Mouse (Mus musculus): ENCODE data around the gene Trpm2. TPM values are rescaled to one million over a fixed set of nuclear protein-coding genes. Genes with fewer than 3 reads are reported as not detected.

Gene Trpm2
- total and polyA plus RNA-seq, 3 experiments = 0.16 to 0.34 TPM; not detected in 1

- in situ Hi-C loops (cut with MboI; ENCODE audit: low pct_ligation_motif_present, low pct_unique_long_range_greater_than_20kb, low sequenced_read_pairs) = no loop called here
- no peak for DNase-seq (ENCODE audit: extremely low read depth)
- dilution Hi-C loops (cut with MboI; ENCODE audit: extremely low pct_ligation_motif_present, extremely low pct_unique_long_range_greater_than_20kb, low sequenced_read_pairs) = no loop called here
Observed at GRCm38 (mm10) chr10:77861675-77862074, 108.7 kb downstream of the Trpm2 start, which contains the start of gene Gm3285. Gene Gm3285, plus strand, starts transcription at chr10:77861975.

More at GRCm38 (mm10) chr10:77861675-77862074, 108.7 kb downstream of the Trpm2 start, which contains the start of gene Gm3285:
- peaks cover 5 to 6% of the 10 kb centered on the region in 2 experiments for H3K4me1 ChIP-seq (ENCODE audit: control insufficient read depth in 1 of 2, insufficient read depth in 2 of 2)
- H3K36me3 ChIP-seq (replicated peaks in 1 of 2; ENCODE audit: control insufficient read depth in 1 of 2, insufficient read depth in 1 of 2, low read length in 1 of 2) = no peaks in the 10 kb centered on the region
- H3K79me2 ChIP-seq (replicated peaks; ENCODE audit: control insufficient read depth, extremely low read depth, insufficient read depth, poor library complexity, severe bottlenecking) = no peaks in the 10 kb centered on the region
- no peak within 1 kb of the TSS for H3K27ac ChIP-seq (ENCODE audit: insufficient read depth, low read depth)
- TF ChIP-seq NRF1 (IDR thresholded peaks at IDR 0.05; ENCODE audit: low read depth, low read length) (no peak), ZMIZ1 (IDR thresholded peaks at IDR 0.05; ENCODE audit: low read depth, low read length) (no peak), TCF12 (IDR thresholded peaks at IDR 0.05; ENCODE audit: low read depth, low read length) (no peak), E2F4 (IDR thresholded peaks at IDR 0.05; ENCODE audit: insufficient replicate concordance, low read depth, low read length) (no peak), CTCF (conservative IDR thresholded peaks at IDR 0.05 in 1 of 2, IDR thresholded peaks at IDR 0.05 in 1 of 2; ENCODE audit: low read depth in 2 of 2, low read length in 2 of 2) (no peak), MEF2A (IDR thresholded peaks at IDR 0.05; ENCODE audit: borderline replicate concordance, low read depth, low read length) (no peak), MAZ (IDR thresholded peaks at IDR 0.05; ENCODE audit: low read depth, low read length) (no peak), USF2 (conservative IDR thresholded peaks at IDR 0.05; ENCODE audit: low read depth, low read length) (no peak), PAX5 (IDR thresholded peaks at IDR 0.05; ENCODE audit: low read length) (no peak), IRF4 (IDR thresholded peaks at IDR 0.05; ENCODE audit: low read depth, low read length) (no peak), UBTF (IDR thresholded peaks at IDR 0.05; ENCODE audit: low read depth, low read length) (no peak)
- no peak within 1 kb of the TSS for H3K4me3 ChIP-seq (replicated peaks in 1 of 3; ENCODE audit: low read depth in 2 of 3, low read length in 2 of 3, poor library complexity in 1 of 3)
- H3K9me3 ChIP-seq (replicated peaks; ENCODE audit: low read length) = peaks cover 13% of the 10 kb centered on the region
- no peak within 1 kb of the TSS for H3K9ac ChIP-seq (ENCODE audit: insufficient read depth, low read depth)
- peaks cover 61% of the 10 kb centered on the region for H3K27me3 ChIP-seq (replicated peaks)
- no peak within 1 kb of the TSS for H3K4me2 ChIP-seq (ENCODE audit: insufficient read depth, low read depth, poor library complexity, severe bottlenecking)

Other genes starting within 250 kb of the Trpm2 start
Only the 20 nearest of the 26 such genes appear.
- gene Gm3238, start 199.2 kb downstream of the Trpm2 start, total RNA-seq (2012; rRNA removed) = not detected in 2 replicates
- gene Gm3238, start 199.2 kb downstream of the Trpm2 start, total RNA-seq (2014; rRNA removed) = not detected in 2 replicates
- gene Gm3238, start 199.2 kb downstream of the Trpm2 start, polyA plus RNA-seq (2012; ENCODE audit: insufficient read length, low read depth) = not detected in 2 replicates
- not detected in 2 replicates for gene Gm7138, start 193.6 kb downstream of the Trpm2 start, total RNA-seq (2012; rRNA removed)
- gene Gm7138, start 193.6 kb downstream of the Trpm2 start, total RNA-seq (2014; rRNA removed) = not detected in 2 replicates
- not detected in 2 replicates for gene Gm7138, start 193.6 kb downstream of the Trpm2 start, polyA plus RNA-seq (2012; ENCODE audit: insufficient read length, low read depth)
- gene Gm3250, start 188.0 kb downstream of the Trpm2 start, total RNA-seq (2012; rRNA removed) = not detected in 2 replicates
- not detected in 2 replicates for gene Gm3250, start 188.0 kb downstream of the Trpm2 start, total RNA-seq (2014; rRNA removed)
- gene Gm3250, start 188.0 kb downstream of the Trpm2 start, polyA plus RNA-seq (2012; ENCODE audit: insufficient read length, low read depth) = not detected in 2 replicates
- gene Gm7137, start 182.4 kb downstream of the Trpm2 start, total RNA-seq (2012; rRNA removed) = not detected in 2 replicates
- not detected in 2 replicates for gene Gm7137, start 182.4 kb downstream of the Trpm2 start, total RNA-seq (2014; rRNA removed)
- not detected in 2 replicates for gene Gm7137, start 182.4 kb downstream of the Trpm2 start, polyA plus RNA-seq (2012; ENCODE audit: insufficient read length, low read depth)
- not detected in 2 replicates for gene Gm9639, start 175.5 kb downstream of the Trpm2 start, total RNA-seq (2012; rRNA removed)
- gene Gm9639, start 175.5 kb downstream of the Trpm2 start, total RNA-seq (2014; rRNA removed) = not detected in 2 replicates
- gene Gm9639, start 175.5 kb downstream of the Trpm2 start, polyA plus RNA-seq (2012; ENCODE audit: insufficient read length, low read depth) = not detected in 2 replicates
- gene Gm19668, start 171.4 kb downstream of the Trpm2 start, total RNA-seq (2012; rRNA removed) = not detected in 2 replicates
- gene Gm19668, start 171.4 kb downstream of the Trpm2 start, total RNA-seq (2014; rRNA removed) = not detected in 2 replicates
- gene Gm19668, start 171.4 kb downstream of the Trpm2 start, polyA plus RNA-seq (2012; ENCODE audit: insufficient read length, low read depth) = not detected in 2 replicates
- gene Gm9507, start 158.7 kb downstream of the Trpm2 start, total RNA-seq (2012; rRNA removed) = not detected in 2 replicates
- not detected in 2 replicates for gene Gm9507, start 158.7 kb downstream of the Trpm2 start, total RNA-seq (2014; rRNA removed)
- not detected in 2 replicates for gene Gm9507, start 158.7 kb downstream of the Trpm2 start, polyA plus RNA-seq (2012; ENCODE audit: insufficient read length, low read depth)
- not detected in 2 replicates for gene Gm2696, start 155.9 kb downstream of the Trpm2 start, total RNA-seq (2012; rRNA removed)
- not detected in 2 replicates for gene Gm2696, start 155.9 kb downstream of the Trpm2 start, total RNA-seq (2014; rRNA removed)
- not detected in 2 replicates for gene Gm2696, start 155.9 kb downstream of the Trpm2 start, polyA plus RNA-seq (2012; ENCODE audit: insufficient read length, low read depth)
- not detected in 2 replicates for gene Krtap10-4, start 143.5 kb downstream of the Trpm2 start, total RNA-seq (2012; rRNA removed)
- not detected in 2 replicates for gene Krtap10-4, start 143.5 kb downstream of the Trpm2 start, total RNA-seq (2014; rRNA removed)
- gene Krtap10-4, start 143.5 kb downstream of the Trpm2 start, polyA plus RNA-seq (2012; ENCODE audit: insufficient read length, low read depth) = not detected in 2 replicates
- gene Krtap10-10, start 134.6 kb downstream of the Trpm2 start, total RNA-seq (2012; rRNA removed) = not detected in 2 replicates
- not detected in 2 replicates for gene Krtap10-10, start 134.6 kb downstream of the Trpm2 start, total RNA-seq (2014; rRNA removed)
- not detected in 2 replicates for gene Krtap10-10, start 134.6 kb downstream of the Trpm2 start, polyA plus RNA-seq (2012; ENCODE audit: insufficient read length, low read depth)
- gene Gm36176, start 123.8 kb downstream of the Trpm2 start, total RNA-seq (2012; rRNA removed) = not detected in 2 replicates
- not detected in 2 replicates for gene Gm36176, start 123.8 kb downstream of the Trpm2 start, total RNA-seq (2014; rRNA removed)
- gene Gm36176, start 123.8 kb downstream of the Trpm2 start, polyA plus RNA-seq (2012; ENCODE audit: insufficient read length, low read depth) = not detected in 2 replicates
- not detected in 2 replicates for gene Gm10318, start 117.7 kb downstream of the Trpm2 start, total RNA-seq (2012; rRNA removed)
- not detected in 2 replicates for gene Gm10318, start 117.7 kb downstream of the Trpm2 start, total RNA-seq (2014; rRNA removed)
- not detected in 2 replicates for gene Gm10318, start 117.7 kb downstream of the Trpm2 start, polyA plus RNA-seq (2012; ENCODE audit: insufficient read length, low read depth)
- not detected in 2 replicates for gene Gm3285, start 108.6 kb downstream of the Trpm2 start, total RNA-seq (2012; rRNA removed)
- gene Gm3285, start 108.6 kb downstream of the Trpm2 start, total RNA-seq (2014; rRNA removed) = not detected in 2 replicates
- gene Gm3285, start 108.6 kb downstream of the Trpm2 start, polyA plus RNA-seq (2012; ENCODE audit: insufficient read length, low read depth) = not detected in 2 replicates
- gene Lrrc3, start 68.0 kb downstream of the Trpm2 start, total RNA-seq (2012; rRNA removed) = not detected in 2 replicates
- not detected in 2 replicates for gene Lrrc3, start 68.0 kb downstream of the Trpm2 start, total RNA-seq (2014; rRNA removed)
- gene Lrrc3, start 68.0 kb downstream of the Trpm2 start, polyA plus RNA-seq (2012; ENCODE audit: insufficient read length, low read depth) = not detected in 2 replicates
- gene 1810043G02Rik, start 8.0 kb upstream of the Trpm2 start, total RNA-seq (2012; rRNA removed) = 5.1 and 6.2 TPM in 2 replicates
- gene 1810043G02Rik, start 8.0 kb upstream of the Trpm2 start, total RNA-seq (2014; rRNA removed) = 3.3 and 4.1 TPM in 2 replicates
- gene 1810043G02Rik, start 8.0 kb upstream of the Trpm2 start, polyA plus RNA-seq (2012; ENCODE audit: insufficient read length, low read depth) = 3.3 and 4.3 TPM in 2 replicates
- 113 and 210 TPM in 2 replicates for gene Pfkl, start 39.5 kb upstream of the Trpm2 start, total RNA-seq (2012; rRNA removed)
- gene Pfkl, start 39.5 kb upstream of the Trpm2 start, total RNA-seq (2014; rRNA removed) = 125 and 159 TPM in 2 replicates
- 95.9 and 106 TPM in 2 replicates for gene Pfkl, start 39.5 kb upstream of the Trpm2 start, polyA plus RNA-seq (2012; ENCODE audit: insufficient read length, low read depth)
- gene Dnmt3l, start 71.4 kb upstream of the Trpm2 start, total RNA-seq (2012; rRNA removed) = 0.21 TPM in 1 of 2 replicates, not detected in the other
- 0.23 TPM in 1 of 2 replicates, not detected in the other for gene Dnmt3l, start 71.4 kb upstream of the Trpm2 start, total RNA-seq (2014; rRNA removed)
- gene Dnmt3l, start 71.4 kb upstream of the Trpm2 start, polyA plus RNA-seq (2012; ENCODE audit: insufficient read length, low read depth) = not detected in 2 replicates
- gene Aire, start 73.0 kb upstream of the Trpm2 start, total RNA-seq (2012; rRNA removed) = 0.17 TPM in 1 of 2 replicates, not detected in the other
- gene Aire, start 73.0 kb upstream of the Trpm2 start, total RNA-seq (2014; rRNA removed) = not detected in 2 replicates
- 0.16 TPM in 1 of 2 replicates, not detected in the other for gene Aire, start 73.0 kb upstream of the Trpm2 start, polyA plus RNA-seq (2012; ENCODE audit: insufficient read length, low read depth)
- gene Icosl, start 98.7 kb upstream of the Trpm2 start, total RNA-seq (2012; rRNA removed) = 0.64 and 0.80 TPM in 2 replicates
- gene Icosl, start 98.7 kb upstream of the Trpm2 start, total RNA-seq (2014; rRNA removed) = 1.2 and 1.5 TPM in 2 replicates
- gene Icosl, start 98.7 kb upstream of the Trpm2 start, polyA plus RNA-seq (2012; ENCODE audit: insufficient read length, low read depth) = 1.2 and 1.3 TPM in 2 replicates
- gene D10Jhu81e, start 199.2 kb upstream of the Trpm2 start, total RNA-seq (2012; rRNA removed) = 43.9 and 45.7 TPM in 2 replicates
- 34.3 and 51.0 TPM in 2 replicates for gene D10Jhu81e, start 199.2 kb upstream of the Trpm2 start, total RNA-seq (2014; rRNA removed)
- 29.9 and 34.3 TPM in 2 replicates for gene D10Jhu81e, start 199.2 kb upstream of the Trpm2 start, polyA plus RNA-seq (2012; ENCODE audit: insufficient read length, low read depth)

All from CH12.LX (cell line).